Mouse (Mus musculus) midbrain, embryonic 10.5 days (tissue): ENCODE measurements around the gene Hspa8. TPM values are rescaled to one million over a fixed set of nuclear protein-coding genes. Genes with fewer than 3 reads are reported as not detected.
"Not testable (repeated sequence)": the region's sequence is repeated elsewhere in the genome, so short reads cannot be mapped to it uniquely, and the experiment has no call there.

Experiments
- DNase-seq: peaks from one replicate; pipeline ENCODE4 v3.0.0-alpha.2; 2017; ENCODE audit warnings: low spot score
- H3K27ac ChIP-seq: fragments of 300-500 bp; sonication (generic); replicated peaks from 2 replicates; pipeline ENCODE4 v1.5.1; 2016; ENCODE audit warnings: mild to moderate bottlenecking
- H3K27me3 ChIP-seq: fragments of 300-500 bp; sonication (generic); 2 replicates; pipeline ENCODE4 v1.6.1; 2016; ENCODE audit warnings: low read depth, mild to moderate bottlenecking; ENCODE audit not compliant: poor library complexity, severe bottlenecking
- H3K36me3 ChIP-seq: fragments of 300-500 bp; sonication (generic); 2 replicates; pipeline ENCODE4 v1.6.1; 2016; ENCODE audit warnings: mild to moderate bottlenecking, moderate library complexity
- H3K4me1 ChIP-seq: fragments of 300-500 bp; sonication (generic); 2 replicates; pipeline ENCODE4 v1.6.1; 2016
- H3K4me3 ChIP-seq: fragments of 300-500 bp; sonication (generic); 2 replicates; pipeline ENCODE4 v1.5.1; 2016; ENCODE audit warnings: mild to moderate bottlenecking, moderate library complexity
- H3K9me3 ChIP-seq: fragments of 300-500 bp; sonication (generic); replicated peaks from 2 replicates; pipeline ENCODE4 v1.6.1; 2016; ENCODE audit warnings: mild to moderate bottlenecking
- WGBS: fragments of 180-500 bp; shearing (Covaris S2); methylation state at CpG from one replicate; pipeline ENCODE4 v1.1.7; 2016; 5-methylcytosine and 5-hydroxymethylcytosine counted together
- polyA plus RNA-seq: library from polyadenylated mRNA; unstranded; fragments of >200 nt; fragmentation: Nextera tagmentation; extraction: Ambion mirVana; gene quantifications from 2 replicates; pipeline ENCODE4 v1.2.1, GENCODE M21; 2016

The Hspa8 gene
- polyA plus RNA-seq, 1 experiment from 2014 or later = 3,904 TPM

GRCm38 (mm10) chr9:40773869-40774268 is 26.9 kb upstream of the Hspa8 start:
- H3K9me3 ChIP-seq = no peaks in the 10 kb centered on the region
- WGBS = 91% methylated on average over 4 of the region's 4 CpGs

GRCm38 (mm10) chr9:40776044-40776443 is 24.7 kb upstream of the Hspa8 start:
- peaks cover 8% of the 10 kb centered on the region; the same call in 1 of the 2 replicates for H3K4me1 ChIP-seq
- peaks cover 5% of the 10 kb centered on the region; the same call in 1 of the 2 replicates for H3K27me3 ChIP-seq
- DNase-seq = no peak
- 47% methylated on average over 1 of the region's 1 CpGs for WGBS
- no peak overlapping the region for H3K4me3 ChIP-seq
- no peaks in the 10 kb centered on the region for H3K9me3 ChIP-seq
- no peak overlapping the region for H3K27ac ChIP-seq
- H3K36me3 ChIP-seq = no peaks in the 10 kb centered on the region

More at GRCm38 (mm10) chr9:40773869-40774268, 26.9 kb upstream of the Hspa8 start:
- H3K4me3 ChIP-seq = no peak overlapping the region
- no peaks in the 10 kb centered on the region for H3K27me3 ChIP-seq
- no peak for DNase-seq
- no peak overlapping the region for H3K27ac ChIP-seq
- peaks cover 14% of the 10 kb centered on the region for H3K4me1 ChIP-seq
- H3K36me3 ChIP-seq = no peaks in the 10 kb centered on the region

GRCm38 (mm10) chr9:40776459-40777248 is 24.1 kb upstream of the Hspa8 start:
- no peak for DNase-seq
- H3K9me3 ChIP-seq = no peaks in the 10 kb centered on the region
- H3K4me3 ChIP-seq = no peak overlapping the region
- H3K4me1 ChIP-seq = peaks cover 13% of the 10 kb centered on the region; the same call in 1 of the 2 replicates
- H3K27ac ChIP-seq = no peak overlapping the region
- 85% methylated on average over 11 of the region's 11 CpGs for WGBS
- H3K36me3 ChIP-seq = no peaks in the 10 kb centered on the region
- H3K27me3 ChIP-seq = peaks cover 10% of the 10 kb centered on the region; the same call in 1 of the 2 replicates

- H3K27ac ChIP-seq = no peak overlapping the region
- H3K27me3 ChIP-seq = peaks cover 21% of the 10 kb centered on the region; the same call in 1 of the 2 replicates
- peaks cover 40% of the 10 kb centered on the region for H3K4me1 ChIP-seq
- peaks cover 2% of the 10 kb centered on the region; the same call in 1 of the 2 replicates for H3K36me3 ChIP-seq
- no peak for DNase-seq
- H3K4me3 ChIP-seq = no peak overlapping the region
- no peaks in the 10 kb centered on the region for H3K9me3 ChIP-seq
- WGBS = 80% methylated on average over 3 of the region's 3 CpGs
These were observed 20.7 kb upstream of the Hspa8 start for GRCm38 (mm10) chr9:40780111-40780510.

- H3K27me3 ChIP-seq = peaks cover 21% of the 10 kb centered on the region; the same call in 1 of the 2 replicates
- WGBS = 84% methylated on average over 11 of the region's 11 CpGs
These were observed 19.7 kb upstream of the Hspa8 start for GRCm38 (mm10) chr9:40780892-40781725.

GRCm38 (mm10) chr9:40781726-40782581 is 18.8 kb upstream of the Hspa8 start:
- H3K4me1 ChIP-seq = peaks cover 50% of the 10 kb centered on the region
- no peaks in the 10 kb centered on the region for H3K9me3 ChIP-seq
- WGBS = 38% methylated on average over 26 of the region's 26 CpGs
- H3K4me3 ChIP-seq = peak overlapping the region; percentile 36
- peaks cover 2% of the 10 kb centered on the region; the same call in 1 of the 2 replicates for H3K36me3 ChIP-seq
- H3K27me3 ChIP-seq = peaks cover 21% of the 10 kb centered on the region; the same call in 1 of the 2 replicates
- DNase-seq = peak; percentile 36
- peak overlapping the region; percentile 73 for H3K27ac ChIP-seq

More at GRCm38 (mm10) chr9:40780892-40781725, 19.7 kb upstream of the Hspa8 start:
- H3K4me1 ChIP-seq = peaks cover 50% of the 10 kb centered on the region
- no peak for DNase-seq
- no peak overlapping the region for H3K4me3 ChIP-seq
- peaks cover 2% of the 10 kb centered on the region; the same call in 1 of the 2 replicates for H3K36me3 ChIP-seq
- H3K9me3 ChIP-seq = no peaks in the 10 kb centered on the region
- no peak overlapping the region for H3K27ac ChIP-seq

GRCm38 (mm10) chr9:40783641-40784373 is 17.0 kb upstream of the Hspa8 start:
- Histone ChIP-seq H3K9me3 (no peaks in the 10 kb centered on the region), H3K27me3 (peaks cover 21% of the 10 kb centered on the region; the same call in 1 of the 2 replicates), H3K4me1 (peaks cover 50% of the 10 kb centered on the region), H3K27ac (peak overlapping the region; percentile 85), H3K36me3 (peaks cover 2% of the 10 kb centered on the region; the same call in 1 of the 2 replicates), H3K4me3 (peak overlapping the region; percentile 39)
- WGBS = 3% methylated on average over 13 of the region's 13 CpGs
- DNase-seq = peak; percentile 76

GRCm38 (mm10) chr9:40784374-40784967 is 16.3 kb upstream of the Hspa8 start:
- Histone ChIP-seq H3K27ac (peak overlapping the region; percentile 85), H3K4me1 (peaks cover 50% of the 10 kb centered on the region), H3K9me3 (no peaks in the 10 kb centered on the region), H3K27me3 (peaks cover 21% of the 10 kb centered on the region; the same call in 1 of the 2 replicates), H3K4me3 (peak overlapping the region; percentile 39), H3K36me3 (peaks cover 2% of the 10 kb centered on the region; the same call in 1 of the 2 replicates)
- 8% methylated on average over 9 of the region's 9 CpGs for WGBS
- DNase-seq = peak; percentile 70

GRCm38 (mm10) chr9:40785452-40785851 is 15.3 kb upstream of the Hspa8 start:
- no peak for DNase-seq
- WGBS = 63% methylated on average over 6 of the region's 6 CpGs
- no peak overlapping the region for H3K4me3 ChIP-seq
- H3K27ac ChIP-seq = peak overlapping the region; percentile 85
- H3K4me1 ChIP-seq = peaks cover 50% of the 10 kb centered on the region
- no peaks in the 10 kb centered on the region for H3K9me3 ChIP-seq
- peaks cover 21% of the 10 kb centered on the region; the same call in 1 of the 2 replicates for H3K27me3 ChIP-seq
- peaks cover 2% of the 10 kb centered on the region; the same call in 1 of the 2 replicates for H3K36me3 ChIP-seq

- H3K36me3 ChIP-seq, DNase-seq: not testable (repeated sequence)
- WGBS = 95% methylated on average over 6 of the region's 6 CpGs
These were observed 14.0 kb upstream of the Hspa8 start for GRCm38 (mm10) chr9:40786820-40787219.

More at GRCm38 (mm10) chr9:40786820-40787219, 14.0 kb upstream of the Hspa8 start:
- H3K27me3 ChIP-seq, H3K4me3 ChIP-seq, H3K27ac ChIP-seq, H3K9me3 ChIP-seq: not testable (repeated sequence)
- H3K4me1 ChIP-seq = peaks cover 40% of the 10 kb centered on the region
